Mouse (Mus musculus): ENCODE results near the gene Mboat2. TPM values are rescaled to one million over a fixed set of nuclear protein-coding genes. Genes with fewer than 3 reads are reported as not detected.

Gene Mboat2
- polyA plus RNA-seq, 1 experiment from 2014 or later = 75.6 TPM

DNA sequence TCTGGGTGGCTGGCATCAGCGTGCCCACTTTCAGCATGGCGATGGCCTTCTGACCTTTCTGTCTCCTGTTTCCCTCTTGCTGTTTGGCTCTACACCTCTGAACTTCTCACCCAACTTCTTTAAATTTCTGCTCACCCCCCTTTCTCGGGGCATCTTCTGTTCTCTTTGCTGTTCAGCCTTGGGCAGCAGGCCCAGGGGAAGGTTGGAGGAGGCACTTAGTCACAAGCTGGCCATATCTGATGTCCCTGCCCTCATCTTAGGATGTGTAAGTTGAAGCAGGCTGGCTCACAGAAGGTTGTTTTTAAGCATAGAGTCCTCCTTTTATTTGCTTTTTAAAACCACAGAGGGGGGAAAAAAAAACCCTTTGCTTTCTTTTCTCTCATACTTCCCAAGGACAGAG, 103.3 kb downstream of the Mboat2 start:
- Histone ChIP-seq H3K4me1 (replicated peaks) (peaks cover 33% of the 10 kb centered on the region), H3K9ac (replicated peaks) (no peak overlapping the region), H3K27me3 (no peaks in the 10 kb centered on the region), H3K4me2 (replicated peaks) (no peak overlapping the region), H3K4me3 (replicated peaks) (no peak overlapping the region), H3K27ac (peak overlapping the region; percentile 81), H3K9me3 (no peaks in the 10 kb centered on the region), H3K36me3 (peaks cover 15% of the 10 kb centered on the region)
- 87% methylated on average over 3 of the region's 3 CpGs for WGBS
- ATAC-seq = no peak

DNA sequence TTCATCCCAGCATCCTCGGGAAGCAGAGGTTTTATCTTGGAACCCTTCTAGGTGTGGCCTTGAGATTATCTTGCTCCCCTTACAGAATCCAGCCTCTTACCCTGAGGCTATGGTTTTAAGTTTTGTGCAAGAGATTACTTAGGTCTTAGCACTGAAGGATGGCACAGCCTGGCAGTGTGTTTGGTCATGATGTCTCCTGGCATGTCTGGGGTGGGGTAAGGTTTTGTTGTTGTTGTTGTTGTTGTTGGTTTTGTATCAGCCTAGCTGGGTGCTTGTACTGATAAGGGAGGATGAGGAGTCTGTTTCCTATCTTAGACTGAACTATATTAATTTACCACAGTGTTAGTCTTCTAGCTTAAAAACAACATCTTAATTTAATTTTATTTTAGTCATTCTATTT, 105.6 kb downstream of the Mboat2 start:
- H3K9ac ChIP-seq (replicated peaks) = no peak overlapping the region
- H3K9me3 ChIP-seq = no peaks in the 10 kb centered on the region
- H3K27me3 ChIP-seq = no peaks in the 10 kb centered on the region
- H3K4me3 ChIP-seq (replicated peaks) = no peak overlapping the region
- 57% methylated on average over 1 of the region's 1 CpGs for WGBS
- H3K36me3 ChIP-seq = peaks cover 37% of the 10 kb centered on the region
- peaks cover 30% of the 10 kb centered on the region for H3K4me1 ChIP-seq (replicated peaks)
- ATAC-seq = no peak
- no peak overlapping the region for H3K27ac ChIP-seq
- H3K4me2 ChIP-seq (replicated peaks) = no peak overlapping the region

DNA sequence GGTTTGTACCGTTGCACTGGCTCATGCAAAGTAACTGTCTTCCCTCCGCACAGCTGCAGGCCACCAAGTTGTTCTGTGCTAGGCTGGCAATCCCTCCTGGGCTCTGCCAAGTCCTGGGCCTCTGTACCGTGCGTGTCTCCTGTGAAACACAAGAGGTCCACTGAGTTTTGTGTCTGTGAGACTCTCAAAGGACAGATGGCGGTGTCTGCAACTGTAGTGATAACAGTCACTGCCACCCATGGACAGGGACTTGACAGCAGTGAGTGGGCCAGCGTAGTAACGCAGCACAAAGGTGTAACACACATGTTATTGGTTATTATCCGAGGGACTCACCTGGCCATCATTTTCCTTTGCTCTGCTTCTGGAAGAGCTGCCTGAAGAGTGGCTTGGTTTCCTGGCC, 108.7 kb downstream of the Mboat2 start:
- no peak overlapping the region for H3K4me2 ChIP-seq (replicated peaks)
- no peaks in the 10 kb centered on the region for H3K27me3 ChIP-seq
- ATAC-seq = no peak
- H3K4me3 ChIP-seq (replicated peaks) = no peak overlapping the region
- no peaks in the 10 kb centered on the region for H3K9me3 ChIP-seq
- no peak overlapping the region for H3K27ac ChIP-seq
- 0 out of 2 replicates have a peak, but pooled peaks cover 7% of the 10 kb centered on the region for H3K4me1 ChIP-seq (replicated peaks)
- 95% methylated on average over 8 of the region's 8 CpGs for WGBS
- peaks cover 58% of the 10 kb centered on the region for H3K36me3 ChIP-seq
- H3K9ac ChIP-seq (replicated peaks) = no peak overlapping the region

DNA sequence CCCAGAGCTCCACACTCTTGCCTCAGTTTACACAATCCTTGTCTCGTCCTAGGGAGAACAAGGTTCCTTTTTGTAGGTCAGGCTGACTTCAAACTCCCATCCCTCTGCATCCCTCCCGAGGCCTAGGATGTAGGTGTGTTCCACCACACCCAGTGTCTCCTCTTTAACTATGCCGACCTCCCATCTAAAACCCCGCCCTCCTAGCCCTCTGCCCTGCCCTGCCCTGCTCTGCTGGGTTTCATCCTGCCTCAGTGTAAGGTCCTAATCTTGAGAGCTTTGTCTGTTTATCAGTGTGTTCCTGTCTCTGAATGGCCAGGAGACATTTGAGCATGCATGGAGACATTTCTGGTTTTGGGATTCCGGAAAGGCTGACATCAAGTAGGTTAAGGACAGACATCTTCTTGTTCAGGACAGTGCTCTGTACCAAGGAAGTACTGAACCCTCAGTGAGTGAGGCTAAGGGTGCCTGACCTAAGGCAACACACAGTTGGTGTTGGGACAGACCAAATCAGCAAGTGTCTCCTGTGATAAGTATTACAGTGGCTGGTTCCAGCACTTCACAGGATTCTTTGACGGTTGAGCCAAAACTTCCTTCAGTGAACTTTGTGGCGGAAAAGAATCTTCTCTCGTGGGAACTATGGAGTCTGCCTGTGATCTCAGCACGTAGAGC, 112.1 kb downstream of the Mboat2 start:
- no peaks in the 10 kb centered on the region for H3K27me3 ChIP-seq
- no peaks in the 10 kb centered on the region for H3K4me1 ChIP-seq (replicated peaks)
- 87% methylated on average over 9 of the region's 9 CpGs for WGBS
- H3K9ac ChIP-seq (replicated peaks) = no peak overlapping the region
- H3K9me3 ChIP-seq = no peaks in the 10 kb centered on the region
- ATAC-seq = no peak
- H3K4me2 ChIP-seq (replicated peaks) = no peak overlapping the region
- no peak overlapping the region for H3K27ac ChIP-seq
- peaks cover 61% of the 10 kb centered on the region for H3K36me3 ChIP-seq
- H3K4me3 ChIP-seq (replicated peaks) = no peak overlapping the region

DNA sequence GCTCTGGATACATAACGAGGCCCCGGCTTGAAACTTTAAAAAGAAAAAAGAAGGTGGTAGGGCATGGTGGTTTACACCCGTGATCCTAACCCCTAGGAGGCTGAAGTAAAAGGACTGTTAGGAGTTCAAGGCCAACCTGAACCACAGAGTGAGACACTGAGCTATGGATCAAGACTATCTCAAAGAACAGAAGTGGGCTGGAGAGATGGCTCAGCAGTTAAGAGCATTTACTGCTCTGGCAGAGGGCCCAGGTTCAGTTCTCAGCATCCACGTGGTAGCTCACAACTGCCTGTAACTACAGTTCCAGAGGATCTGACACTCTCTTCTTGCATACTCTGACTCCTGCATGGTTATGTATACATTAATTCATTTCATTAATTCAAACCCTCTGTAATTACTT, 112.7 kb downstream of the Mboat2 start:
- no peak for ATAC-seq
- Histone ChIP-seq H3K27ac (no peak overlapping the region), H3K4me2 (replicated peaks) (no peak overlapping the region), H3K36me3 (peaks cover 61% of the 10 kb centered on the region), H3K27me3 (no peaks in the 10 kb centered on the region), H3K9ac (replicated peaks) (no peak overlapping the region), H3K9me3 (no peaks in the 10 kb centered on the region), H3K4me1 (replicated peaks) (no peaks in the 10 kb centered on the region), H3K4me3 (replicated peaks) (no peak overlapping the region)
- WGBS = 86% methylated on average over 4 of the region's 4 CpGs

DNA sequence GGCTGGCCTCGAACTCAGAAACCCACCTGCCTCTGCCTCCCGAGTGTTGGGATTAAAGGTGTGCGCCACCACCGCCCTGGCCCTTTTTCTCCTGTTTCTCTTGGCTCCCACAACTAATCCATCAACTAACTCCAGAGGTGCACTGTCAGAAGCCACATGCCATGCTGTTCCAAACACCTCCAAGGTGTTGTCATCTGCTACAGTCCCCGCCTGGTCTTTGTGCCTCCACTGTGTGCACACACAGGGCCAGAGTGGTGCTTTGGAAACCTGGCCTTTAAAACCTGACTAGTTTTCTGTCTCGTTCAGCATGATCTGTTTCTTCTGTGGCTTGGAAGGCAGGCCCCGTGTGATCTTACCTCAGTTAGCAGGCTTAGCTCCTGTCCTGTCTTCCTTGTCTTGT, 113.9 kb downstream of the Mboat2 start:
- Histone ChIP-seq H3K4me3 (replicated peaks) (no peak overlapping the region), H3K36me3 (peaks cover 62% of the 10 kb centered on the region), H3K4me1 (replicated peaks) (no peaks in the 10 kb centered on the region), H3K9me3 (no peaks in the 10 kb centered on the region), H3K4me2 (replicated peaks) (no peak overlapping the region), H3K9ac (replicated peaks) (no peak overlapping the region), H3K27ac (no peak overlapping the region), H3K27me3 (no peaks in the 10 kb centered on the region)
- 93% methylated on average over 7 of the region's 7 CpGs for WGBS
- no peak for ATAC-seq

DNA sequence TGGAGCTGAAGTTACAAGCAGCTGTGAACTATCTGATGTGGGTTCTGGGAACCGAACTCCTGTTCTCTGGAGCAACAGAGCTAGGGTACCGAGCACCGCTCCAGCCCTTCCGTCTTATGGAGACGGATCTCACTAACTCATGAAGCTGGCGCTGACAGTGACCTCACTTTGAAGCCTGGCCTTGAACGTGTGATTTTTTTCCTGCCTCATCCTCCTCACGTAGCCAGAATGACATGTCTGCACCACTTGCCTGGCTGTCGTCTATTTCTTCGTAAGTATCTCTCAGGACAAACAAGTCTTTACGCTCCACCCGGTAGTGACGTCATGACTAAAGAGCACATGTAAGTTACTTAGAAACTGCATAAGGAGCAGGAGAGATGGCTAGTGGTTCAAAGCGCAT, 116.4 kb downstream of the Mboat2 start:
- no peaks in the 10 kb centered on the region for H3K27me3 ChIP-seq
- no peak for ATAC-seq
- no peaks in the 10 kb centered on the region for H3K9me3 ChIP-seq
- no peak overlapping the region for H3K9ac ChIP-seq (replicated peaks)
- WGBS = 88% methylated on average over 14 of the region's 14 CpGs
- no peak overlapping the region for H3K4me3 ChIP-seq (replicated peaks)
- H3K27ac ChIP-seq = no peak overlapping the region
- H3K4me2 ChIP-seq (replicated peaks) = no peak overlapping the region
- H3K36me3 ChIP-seq = peaks cover 60% of the 10 kb centered on the region
- H3K4me1 ChIP-seq (replicated peaks) = no peaks in the 10 kb centered on the region

DNA sequence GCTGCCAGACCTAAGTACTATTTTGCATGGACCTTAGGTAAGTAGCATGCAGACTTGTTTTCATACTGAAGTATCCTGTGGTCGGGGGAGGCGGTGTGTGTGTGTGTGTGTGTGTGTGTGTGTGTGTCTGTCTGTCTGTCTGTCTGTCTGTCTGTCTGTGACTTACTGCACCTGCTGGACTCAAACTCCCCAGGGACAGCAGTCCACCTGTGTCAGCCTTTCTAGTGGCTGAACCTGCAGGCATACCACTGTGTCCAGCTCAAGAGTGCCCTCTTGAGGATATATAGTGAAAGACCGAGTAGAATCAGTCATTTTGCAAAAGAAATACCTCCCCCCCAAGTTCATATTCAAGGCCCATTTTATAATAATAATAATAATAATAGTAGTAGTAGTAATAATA, 117.7 kb downstream of the Mboat2 start:
- H3K4me3 ChIP-seq (replicated peaks) = no peak overlapping the region
- H3K27me3 ChIP-seq = no peaks in the 10 kb centered on the region
- H3K27ac ChIP-seq = no peak overlapping the region
- no peaks in the 10 kb centered on the region for H3K9me3 ChIP-seq
- peak; percentile 41; the same call in 1 of the 2 replicates for ATAC-seq
- H3K9ac ChIP-seq (replicated peaks) = no peak overlapping the region
- H3K4me2 ChIP-seq (replicated peaks) = no peak overlapping the region
- no peaks in the 10 kb centered on the region for H3K4me1 ChIP-seq (replicated peaks)
- H3K36me3 ChIP-seq = peaks cover 58% of the 10 kb centered on the region
- 62% methylated on average over 3 of the region's 3 CpGs for WGBS

DNA sequence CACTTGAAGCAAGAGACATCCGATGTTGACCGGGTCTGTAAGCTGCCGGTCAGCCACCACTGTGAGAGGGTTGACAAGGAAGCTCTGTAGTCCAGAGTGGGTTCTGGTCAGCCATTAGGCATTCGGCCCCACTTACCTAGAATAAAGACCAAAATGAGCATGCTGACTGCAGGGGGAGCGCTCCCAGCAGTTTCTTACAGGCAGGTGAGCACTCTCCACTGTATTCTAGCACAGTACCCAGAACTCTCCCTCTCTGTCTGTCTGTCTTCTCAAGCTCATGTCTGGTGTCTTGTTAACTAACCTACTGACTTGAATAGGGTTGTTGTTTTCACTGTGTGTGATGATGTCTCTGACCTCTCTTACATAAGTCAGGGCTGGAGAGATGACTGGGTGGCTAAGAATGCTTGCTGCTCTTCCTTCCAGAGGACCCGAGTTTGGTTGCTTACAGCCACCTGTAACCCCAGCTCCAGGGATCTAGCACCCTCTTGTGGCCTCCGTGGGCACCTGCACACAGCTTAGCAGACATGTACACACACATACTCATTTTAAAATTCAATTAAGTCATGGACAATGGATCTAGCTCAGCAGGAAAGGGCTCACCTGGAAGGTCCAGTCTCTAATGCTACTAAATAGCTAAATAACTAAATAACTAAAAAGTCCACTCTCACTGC, 119.8 kb downstream of the Mboat2 start:
- Histone ChIP-seq H3K9me3 (no peaks in the 10 kb centered on the region), H3K4me2 (replicated peaks) (no peak overlapping the region), H3K27me3 (no peaks in the 10 kb centered on the region), H3K27ac (no peak overlapping the region), H3K9ac (replicated peaks) (no peak overlapping the region), H3K4me3 (replicated peaks) (no peak overlapping the region), H3K36me3 (peaks cover 66% of the 10 kb centered on the region), H3K4me1 (replicated peaks) (no peaks in the 10 kb centered on the region)
- no peak for ATAC-seq
- WGBS = 86% methylated on average over 7 of the region's 7 CpGs

DNA sequence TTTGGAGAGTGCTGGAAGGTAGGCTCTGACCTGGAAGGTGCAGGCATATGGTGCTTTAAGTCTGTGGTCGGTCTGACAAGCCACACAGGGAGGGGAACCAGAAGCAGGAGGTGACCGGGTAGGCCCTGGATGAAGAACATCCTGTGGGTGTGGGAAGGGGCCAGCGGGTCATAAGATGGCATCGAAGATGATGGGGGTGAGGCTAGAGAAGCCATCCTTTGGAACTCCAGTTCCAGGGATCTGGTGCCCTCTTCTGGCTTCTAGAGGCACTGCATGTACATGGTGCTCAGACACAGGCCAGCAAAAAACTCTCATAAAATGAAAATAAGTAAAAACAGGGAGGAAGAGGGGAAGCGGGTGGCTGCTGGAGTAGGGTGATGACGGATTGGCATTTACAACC, 121.5 kb downstream of the Mboat2 start:
- Histone ChIP-seq H3K4me3 (replicated peaks) (no peak overlapping the region), H3K27ac (no peak overlapping the region), H3K9me3 (no peaks in the 10 kb centered on the region), H3K27me3 (no peaks in the 10 kb centered on the region), H3K4me1 (replicated peaks) (no peaks in the 10 kb centered on the region), H3K9ac (replicated peaks) (no peak overlapping the region), H3K4me2 (replicated peaks) (no peak overlapping the region), H3K36me3 (peaks cover 68% of the 10 kb centered on the region)
- 55% methylated on average over 6 of the region's 6 CpGs for WGBS
- ATAC-seq = peak; percentile 53

DNA sequence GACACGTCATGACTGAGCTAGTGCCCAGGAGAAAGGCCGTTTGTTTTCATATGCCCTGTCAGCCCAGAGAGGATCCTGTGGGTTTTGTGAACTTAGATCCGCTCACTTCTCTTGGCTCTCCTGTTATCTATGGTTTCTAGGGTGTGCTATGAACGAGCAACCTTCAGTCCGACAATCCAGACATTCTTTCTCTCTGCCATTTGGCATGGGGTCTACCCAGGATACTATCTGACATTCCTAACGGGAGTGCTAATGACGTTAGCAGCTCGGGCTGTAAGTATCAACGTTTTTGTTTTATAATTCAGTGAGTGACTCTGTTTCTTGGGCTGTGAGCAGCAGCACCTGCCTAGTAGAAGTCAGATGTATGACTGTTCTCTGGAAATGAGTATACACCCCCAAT, 124.5 kb downstream of the Mboat2 start:
- Histone ChIP-seq H3K27me3 (no peaks in the 10 kb centered on the region), H3K9me3 (no peaks in the 10 kb centered on the region), H3K36me3 (peaks cover 75% of the 10 kb centered on the region), H3K27ac (no peak overlapping the region), H3K9ac (replicated peaks) (no peak overlapping the region), H3K4me1 (replicated peaks) (no peaks in the 10 kb centered on the region), H3K4me3 (replicated peaks) (no peak overlapping the region), H3K4me2 (replicated peaks) (no peak overlapping the region)
- 93% methylated on average over 9 of the region's 9 CpGs for WGBS
- ATAC-seq = no peak

DNA sequence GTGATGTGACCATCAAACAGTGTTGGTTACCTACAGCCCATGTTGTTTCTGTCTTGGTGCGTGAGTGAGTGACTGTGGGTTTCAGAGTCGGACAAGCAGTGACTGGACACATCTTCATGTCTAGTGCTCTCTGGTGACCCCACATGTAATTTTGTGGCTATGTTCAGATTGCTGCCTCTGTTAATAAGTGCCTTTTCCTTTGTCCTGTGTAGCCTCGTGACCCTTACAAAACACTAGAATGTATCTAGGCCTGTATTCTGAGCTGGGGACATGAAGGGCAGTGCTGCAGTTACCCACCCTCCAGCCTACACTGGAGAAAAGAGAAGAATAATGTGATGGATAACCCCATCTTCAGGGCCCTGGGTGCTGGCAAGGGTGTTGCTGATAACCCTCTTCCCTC, 127.8 kb downstream of the Mboat2 start:
- no peak overlapping the region for H3K9ac ChIP-seq (replicated peaks)
- H3K36me3 ChIP-seq = peaks cover 53% of the 10 kb centered on the region
- 94% methylated on average over 3 of the region's 3 CpGs for WGBS
- H3K9me3 ChIP-seq = no peaks in the 10 kb centered on the region
- no peak overlapping the region for H3K27ac ChIP-seq
- ATAC-seq = no peak
- H3K27me3 ChIP-seq = no peaks in the 10 kb centered on the region
- H3K4me3 ChIP-seq (replicated peaks) = no peak overlapping the region
- H3K4me1 ChIP-seq (replicated peaks) = peaks cover 12% of the 10 kb centered on the region; the same call in 1 of the 2 replicates
- no peak overlapping the region for H3K4me2 ChIP-seq (replicated peaks)

Data from midbrain, embryonic 13.5 days (tissue).